Mouse (Mus musculus) bone marrow, adult 2 months (tissue): Measurements from ENCODE around the gene Tln2. TPM values are rescaled to one million over a fixed set of nuclear protein-coding genes. Genes with fewer than 3 reads are reported as not detected.

Experiments
- H3K27ac ChIP-seq: fragments of 200-500 bp; 2 replicates; pipeline ENCODE4 v1.5.1; 2012; ENCODE audit warnings: low read depth, mild to moderate bottlenecking, control low read depth, inconsistent platforms, low read length; ENCODE audit not compliant: control insufficient read depth, poor library complexity, insufficient read depth
- H3K4me1 ChIP-seq: fragments of 200-500 bp; 2 replicates; pipeline ENCODE4 v1.6.1; 2011; ENCODE audit warnings: low read length; ENCODE audit not compliant: control insufficient read depth, insufficient read depth
- H3K4me3 ChIP-seq: fragments of 200-500 bp; replicated peaks from 2 replicates; pipeline ENCODE3; 2011; ENCODE audit warnings: mild to moderate bottlenecking, low read depth, low read length, control low read depth; ENCODE audit not compliant: control insufficient read depth
- CTCF ChIP-seq: fragments of 200-500 bp; IDR thresholded peaks from 2 replicates; pipeline ENCODE4 v1.5.1; 2011; ENCODE audit warnings: low read length, control low read depth; ENCODE audit not compliant: control insufficient read depth, insufficient read depth
- POLR2A ChIP-seq: fragments of 200-500 bp; IDR thresholded peaks from 2 replicates; pipeline ENCODE4 v1.6.1; 2011; ENCODE audit warnings: low read depth, mild to moderate bottlenecking, control low read depth, low read length, borderline replicate concordance; ENCODE audit not compliant: control insufficient read depth
- WGBS: fragments of 180-500 bp; shearing (Covaris S2); methylation state at CpG from one replicate; pipeline ENCODE4 v1.1.7; 2018; 5-methylcytosine and 5-hydroxymethylcytosine counted together
- polyA plus RNA-seq: library from polyadenylated mRNA; stranded (reverse); fragments of >200 nt; gene quantifications from 2 replicates; pipeline ENCODE4 v1.2.4, GENCODE M21; 2011; ENCODE audit warnings: low replicate concordance; ENCODE audit not compliant: missing spikeins, insufficient read depth, insufficient read length

Gene Tln2
- polyA plus RNA-seq, 1 experiment, result 2.0 TPM

DNA sequence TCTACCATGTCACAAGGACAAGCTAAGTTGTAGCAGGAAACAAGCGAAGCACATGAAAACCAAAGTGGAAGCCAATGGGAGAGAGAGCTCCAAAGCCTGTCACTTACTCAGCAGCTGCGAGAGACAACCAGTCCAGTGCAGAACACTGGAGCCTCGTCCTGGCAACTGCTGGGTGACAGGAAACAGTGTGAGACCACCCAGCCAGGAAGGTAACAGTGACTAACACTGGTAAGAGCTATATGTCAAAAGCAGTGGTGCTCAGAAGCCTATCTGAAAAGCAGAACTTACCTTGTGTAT, 14.1 kb upstream of the Tln2 start:
- no peak for TF ChIP-seq CTCF
- no peak for TF ChIP-seq POLR2A
- H3K4me1 ChIP-seq, result no peaks in the 10 kb centered on the region
- 32% methylated on average over 3 of the region's 3 CpGs for WGBS
- no peak overlapping the region for H3K27ac ChIP-seq
- H3K4me3 ChIP-seq, result no peak overlapping the region

DNA sequence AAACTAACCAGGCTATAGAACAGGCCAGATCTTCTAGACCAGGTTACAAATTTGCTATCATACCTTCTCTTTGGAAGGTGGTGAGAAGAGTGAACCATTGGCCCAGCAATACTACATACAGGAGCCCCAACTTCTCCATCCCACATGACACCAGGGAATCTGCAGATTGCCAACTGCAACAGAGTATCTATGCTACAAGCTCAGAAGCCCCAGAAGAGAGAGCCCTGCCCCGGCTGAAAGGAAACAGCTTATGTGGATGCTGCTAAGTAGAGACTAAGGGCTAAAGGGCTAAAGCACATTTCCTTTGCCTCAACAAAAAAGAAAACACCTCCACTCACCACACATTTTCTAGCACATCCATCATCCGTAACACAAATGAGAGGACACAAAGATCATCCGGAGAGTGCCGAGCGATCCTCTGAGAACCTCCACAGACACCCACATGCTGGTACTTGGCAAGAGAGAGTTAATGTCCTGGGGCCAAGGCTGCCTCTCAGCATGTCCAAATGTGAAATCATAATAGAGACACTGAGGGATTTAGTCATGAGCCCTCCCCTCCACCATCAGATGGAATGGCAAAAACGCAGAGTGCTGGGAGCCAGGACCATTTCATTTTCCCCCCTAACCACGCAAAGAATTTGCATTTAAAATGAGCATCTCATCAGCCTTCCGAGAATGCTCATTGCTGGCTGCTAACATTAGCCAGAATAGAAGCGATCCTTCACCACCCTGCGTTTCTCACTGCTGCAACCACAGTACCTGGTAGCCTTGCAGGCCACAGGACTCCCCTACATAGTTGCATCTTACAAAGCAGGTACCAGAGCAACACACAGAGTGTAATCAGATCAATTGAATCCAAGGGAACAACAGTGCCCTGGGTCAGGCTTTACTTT, 13.5 kb upstream of the Tln2 start:
- no peak overlapping the region for H3K4me3 ChIP-seq
- no peak overlapping the region for H3K27ac ChIP-seq
- H3K4me1 ChIP-seq, result no peaks in the 10 kb centered on the region
- WGBS, result 72% methylated on average over 10 of the region's 10 CpGs
- TF ChIP-seq POLR2A (no peak), CTCF (no peak)

DNA sequence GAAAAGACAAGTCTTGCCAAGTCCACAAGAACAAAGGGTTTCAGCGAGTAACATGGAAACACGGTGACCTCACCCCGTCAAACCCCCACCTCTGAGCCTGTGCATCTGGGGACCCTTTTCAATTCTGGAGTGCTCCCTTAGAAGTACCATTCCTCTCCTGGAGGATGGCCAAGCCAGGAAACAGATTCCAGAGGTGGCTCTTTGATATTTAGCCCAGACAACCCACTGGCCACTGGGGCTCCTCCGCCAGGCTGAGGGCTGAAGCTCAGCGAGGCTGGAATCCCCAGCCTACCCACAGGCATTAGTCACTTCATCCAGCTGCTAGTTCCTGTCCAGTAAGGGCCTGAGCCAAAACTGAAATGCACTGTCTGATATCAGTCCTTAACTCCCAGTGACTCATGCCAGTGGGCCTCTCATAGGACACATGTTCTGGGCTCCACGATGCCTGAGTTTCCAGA, 6.3 kb upstream of the Tln2 start:
- Histone ChIP-seq H3K4me1 (no peaks in the 10 kb centered on the region), H3K27ac (no peak overlapping the region), H3K4me3 (no peak overlapping the region)
- 78% methylated on average over 6 of the region's 6 CpGs for WGBS
- TF ChIP-seq POLR2A (no peak), CTCF (no peak)

DNA sequence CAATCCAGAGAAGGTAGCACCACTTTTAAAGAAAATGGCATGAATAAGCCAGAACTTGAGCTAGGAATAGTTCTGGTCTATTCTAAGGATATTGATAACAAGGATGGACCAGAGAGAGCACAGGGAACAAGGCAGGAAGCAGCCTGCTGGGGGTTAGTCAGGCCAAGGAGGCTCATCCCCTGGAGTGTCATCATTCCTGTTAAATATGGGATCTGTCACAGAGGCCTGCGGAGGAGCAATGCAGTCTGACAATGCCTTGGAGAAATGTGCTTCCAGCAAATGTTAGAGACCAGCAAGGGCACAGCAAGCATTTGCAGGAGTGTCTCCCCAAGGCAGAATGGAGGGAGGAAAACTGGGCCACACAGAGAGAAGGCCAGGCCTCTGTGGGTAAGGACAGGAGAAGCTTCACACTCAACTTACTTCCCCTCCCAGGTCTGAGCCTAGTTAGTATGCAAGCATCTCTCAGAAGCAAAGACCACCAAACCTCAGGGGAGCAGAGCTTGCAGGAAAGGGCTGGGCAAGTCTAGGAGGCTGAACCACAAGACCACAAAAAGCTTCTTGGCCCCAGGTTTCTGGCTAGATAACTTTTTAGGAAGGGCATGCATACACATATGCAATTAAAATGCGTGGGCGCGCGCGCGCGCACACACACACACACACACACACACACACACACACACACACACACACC, 9.5 kb downstream of the Tln2 start:
- Histone ChIP-seq H3K4me3 (no peak overlapping the region), H3K4me1 (no peaks in the 10 kb centered on the region), H3K27ac (no peak overlapping the region)
- 18% methylated on average over 8 of the region's 8 CpGs for WGBS
- TF ChIP-seq CTCF, result no peak
- TF ChIP-seq POLR2A, result no peak

GRCm38 (mm10) chr9:67549332-67549731, 10.2 kb downstream of the Tln2 start:
- Histone ChIP-seq H3K27ac (no peak overlapping the region), H3K4me3 (no peak overlapping the region), H3K4me1 (no peaks in the 10 kb centered on the region)
- TF ChIP-seq CTCF (no peak), POLR2A (no peak)
- 78% methylated on average over 4 of the region's 4 CpGs for WGBS

DNA sequence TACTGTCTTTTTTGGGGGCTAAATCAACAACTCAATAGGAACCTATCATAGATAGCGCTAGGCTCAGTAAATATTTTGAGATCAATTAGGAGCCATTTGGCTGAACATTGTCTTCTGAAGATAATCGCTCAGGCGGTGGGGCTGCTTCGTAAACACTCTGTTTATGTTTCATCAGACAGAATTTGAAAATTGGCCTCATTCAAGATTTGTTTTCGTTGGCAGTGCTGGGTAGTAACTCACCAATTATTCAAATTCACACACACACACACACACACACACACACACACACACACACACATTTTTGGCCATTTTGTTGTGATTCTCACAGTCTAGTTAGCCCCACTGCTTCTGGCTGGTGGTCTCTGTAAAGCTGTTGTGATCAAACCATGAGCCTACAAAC, 12.9 kb downstream of the Tln2 start:
- WGBS, result 74% methylated on average over 5 of the region's 5 CpGs
- H3K27ac ChIP-seq, result no peak overlapping the region
- no peaks in the 10 kb centered on the region for H3K4me1 ChIP-seq
- TF ChIP-seq CTCF (no peak), POLR2A (no peak)
- H3K4me3 ChIP-seq, result no peak overlapping the region

DNA sequence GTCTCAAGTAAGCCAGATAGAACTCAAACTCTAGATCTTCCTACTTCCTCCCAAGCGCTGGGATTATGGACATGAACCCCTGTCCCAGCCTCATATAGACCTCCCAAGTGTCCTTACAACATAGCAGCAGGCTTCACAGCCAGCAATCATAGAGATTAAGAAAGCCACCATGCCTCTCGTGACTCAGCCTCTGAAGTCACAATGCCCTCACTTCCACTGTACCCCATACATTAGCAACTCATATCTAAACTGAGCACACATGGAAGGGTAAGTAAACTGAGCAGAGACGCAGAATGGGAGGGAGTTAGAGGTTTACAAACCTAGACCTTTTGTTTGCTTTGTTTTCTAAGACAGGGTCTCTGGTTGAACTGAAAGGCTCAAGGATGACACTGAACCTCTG, 13.7 kb downstream of the Tln2 start:
- H3K4me3 ChIP-seq, result no peak overlapping the region
- 78% methylated on average over 3 of the region's 3 CpGs for WGBS
- H3K4me1 ChIP-seq, result no peaks in the 10 kb centered on the region
- TF ChIP-seq POLR2A (no peak), CTCF (no peak)
- no peak overlapping the region for H3K27ac ChIP-seq

DNA sequence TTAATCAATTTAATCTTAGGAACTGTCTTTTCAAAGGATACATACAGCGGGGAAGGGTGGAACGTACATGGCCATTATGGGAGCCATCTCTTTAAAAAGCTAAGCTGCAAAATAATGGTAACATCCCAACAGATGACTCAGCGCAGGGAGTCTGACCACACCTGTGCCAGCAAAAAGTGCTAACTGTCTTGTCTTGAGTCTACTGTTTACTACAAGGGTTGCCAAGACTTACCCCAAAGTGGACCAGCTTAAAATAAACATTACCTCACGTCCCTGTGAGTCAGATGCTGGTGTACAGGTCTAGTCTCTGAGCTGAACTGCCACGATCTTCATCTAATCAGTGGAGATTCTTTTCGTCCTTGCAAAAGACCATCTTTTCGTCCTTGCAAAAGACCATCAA, 14.7 kb downstream of the Tln2 start:
- no peak overlapping the region for H3K4me3 ChIP-seq
- H3K4me1 ChIP-seq, result no peaks in the 10 kb centered on the region
- no peak for TF ChIP-seq CTCF
- TF ChIP-seq POLR2A, result no peak
- no peak overlapping the region for H3K27ac ChIP-seq
- WGBS, result 72% methylated on average over 7 of the region's 7 CpGs
